Mouse (Mus musculus) liver, embryonic 12.5 days (tissue): Measurements from ENCODE around the gene Dsp. TPM values are rescaled to one million over a fixed set of nuclear protein-coding genes. Genes with fewer than 3 reads are reported as not detected.
A peak's percentile ranks its signal among the peaks of the same experiment; 100 is the strongest.

ENCODE experiments used
- ATAC-seq: fragments of 200-750 bp; cut with Nextera tagmentation; 2 replicates; pipeline ENCODE4 v1.8.0; 2017; ENCODE audit warnings: moderate number of reproducible peaks, mild to moderate bottlenecking, moderate library complexity
- H3K27ac ChIP-seq: fragments of 300-500 bp; sonication (generic); 2 replicates; pipeline ENCODE4 v1.5.1; 2016; ENCODE audit warnings: mild to moderate bottlenecking
- H3K27me3 ChIP-seq: fragments of 300-500 bp; sonication (generic); replicated peaks from 2 replicates; pipeline ENCODE4 v1.6.1; 2016; ENCODE audit warnings: mild to moderate bottlenecking, moderate library complexity
- H3K36me3 ChIP-seq: fragments of 300-500 bp; sonication (generic); 2 replicates; pipeline ENCODE4 v1.6.1; 2016; ENCODE audit warnings: mild to moderate bottlenecking, moderate library complexity
- H3K4me1 ChIP-seq: fragments of 300-500 bp; sonication (generic); 2 replicates; pipeline ENCODE4 v1.6.1; 2016
- H3K4me2 ChIP-seq: fragments of 300-500 bp; sonication (generic); 2 replicates; pipeline ENCODE4 v1.6.1; 2016; ENCODE audit warnings: mild to moderate bottlenecking, moderate library complexity
- H3K4me3 ChIP-seq: fragments of 300-500 bp; sonication (generic); 2 replicates; pipeline ENCODE4 v1.5.1; 2016; ENCODE audit warnings: mild to moderate bottlenecking, moderate library complexity
- H3K9ac ChIP-seq: fragments of 300-500 bp; sonication (generic); 2 replicates; pipeline ENCODE4 v1.6.1; 2016; ENCODE audit warnings: mild to moderate bottlenecking, moderate library complexity
- H3K9me3 ChIP-seq: fragments of 300-500 bp; sonication (generic); replicated peaks from 2 replicates; pipeline ENCODE4 v1.6.1; 2016; ENCODE audit warnings: mild to moderate bottlenecking, moderate library complexity
- WGBS: fragments of 180-500 bp; shearing (Covaris S2); methylation state at CpG from one replicate; pipeline ENCODE4 v1.1.7; 2016; ENCODE audit not compliant: insufficient replicate concordance; 5-methylcytosine and 5-hydroxymethylcytosine counted together
- polyA plus RNA-seq: library from polyadenylated mRNA; unstranded; fragments of >200 nt; fragmentation: Nextera tagmentation; extraction: Ambion mirVana; gene quantifications from 2 replicates; pipeline ENCODE4 v1.2.1, GENCODE M21; 2016

Gene Dsp
- polyA plus RNA-seq, 1 experiment from 2014 or later = 2.1 TPM

- Histone ChIP-seq H3K36me3 (peaks cover 13% of the 10 kb centered on the region), H3K4me2 (no peak overlapping the region), H3K9ac (no peak overlapping the region), H3K9me3 (peaks cover 9% of the 10 kb centered on the region; the same call in 1 of the 2 replicates), H3K4me1 (peaks cover 17% of the 10 kb centered on the region), H3K27ac (no peak overlapping the region), H3K4me3 (no peak overlapping the region), H3K27me3 (no peaks in the 10 kb centered on the region)
- no peak for ATAC-seq
- 58% methylated on average over 6 of the region's 6 CpGs for whole genome bisulfite sequencing
These were observed 50.3 kb downstream of the Dsp start for GRCm38 (mm10) chr13:38201413-38201812.

GRCm38 (mm10) chr13:38204171-38204570 lies 53.1 kb downstream of the Dsp start:
- Histone ChIP-seq H3K9ac (no peak overlapping the region), H3K27me3 (no peaks in the 10 kb centered on the region), H3K27ac (no peak overlapping the region), H3K4me1 (peaks cover 36% of the 10 kb centered on the region), H3K9me3 (no peaks in the 10 kb centered on the region), H3K4me2 (peak overlapping the region; percentile 80), H3K4me3 (peak overlapping the region; percentile 91), H3K36me3 (peaks cover 14% of the 10 kb centered on the region)
- WGBS = 57% methylated on average over 4 of the region's 4 CpGs
- ATAC-seq = no peak

- Histone ChIP-seq H3K4me3 (peak within 1 kb of the TSS; percentile 91), H3K4me2 (peak within 1 kb of the TSS; percentile 80), H3K9ac (peak within 1 kb of the TSS; percentile 90), H3K27ac (peak within 1 kb of the TSS; percentile 79), H3K27me3 (no peaks in the 10 kb centered on the region), H3K36me3 (peaks cover 21% of the 10 kb centered on the region), H3K4me1 (peaks cover 43% of the 10 kb centered on the region), H3K9me3 (no peaks in the 10 kb centered on the region)
- WGBS = 1% methylated on average over 59 of the region's 59 CpGs
- ATAC-seq = peak; percentile 95
These were observed 53.8 kb downstream of the Dsp start, which contains the start of gene Snrnp48 for GRCm38 (mm10) chr13:38204702-38205482. Snrnp48 (plus strand) TSS chr13:38204938.

GRCm38 (mm10) chr13:38211122-38211521 lies 60.0 kb downstream of the Dsp start:
- Histone ChIP-seq H3K27me3 (no peaks in the 10 kb centered on the region), H3K4me1 (peaks cover 31% of the 10 kb centered on the region), H3K9ac (no peak overlapping the region), H3K9me3 (no peaks in the 10 kb centered on the region), H3K27ac (no peak overlapping the region), H3K4me2 (no peak overlapping the region), H3K4me3 (no peak overlapping the region), H3K36me3 (peaks cover 71% of the 10 kb centered on the region)
- WGBS = 48% methylated on average over 5 of the region's 5 CpGs
- no peak for ATAC-seq

GRCm38 (mm10) chr13:38218686-38219085 lies 67.6 kb downstream of the Dsp start:
- no peak for ATAC-seq
- Histone ChIP-seq H3K9ac (no peak overlapping the region), H3K4me3 (no peak overlapping the region), H3K36me3 (peaks cover 92% of the 10 kb centered on the region), H3K27me3 (no peaks in the 10 kb centered on the region), H3K4me1 (no peaks in the 10 kb centered on the region), H3K4me2 (no peak overlapping the region), H3K27ac (no peak overlapping the region), H3K9me3 (no peaks in the 10 kb centered on the region)
- 91% methylated on average over 3 of the region's 3 CpGs for WGBS

GRCm38 (mm10) chr13:38220331-38220730 lies 69.2 kb downstream of the Dsp start:
- WGBS = 87% methylated on average over 6 of the region's 6 CpGs
- Histone ChIP-seq H3K27me3 (no peaks in the 10 kb centered on the region), H3K4me2 (no peak overlapping the region), H3K4me3 (no peak overlapping the region), H3K27ac (no peak overlapping the region), H3K4me1 (no peaks in the 10 kb centered on the region), H3K9ac (no peak overlapping the region), H3K9me3 (no peaks in the 10 kb centered on the region), H3K36me3 (peaks cover 96% of the 10 kb centered on the region)
- ATAC-seq = no peak

GRCm38 (mm10) chr13:38230177-38230821 lies 79.2 kb downstream of the Dsp start:
- ATAC-seq = no peak
- Histone ChIP-seq H3K36me3 (peaks cover 36% of the 10 kb centered on the region), H3K9me3 (no peaks in the 10 kb centered on the region), H3K27ac (no peak overlapping the region), H3K9ac (no peak overlapping the region), H3K4me1 (no peaks in the 10 kb centered on the region), H3K4me2 (no peak overlapping the region), H3K27me3 (no peaks in the 10 kb centered on the region), H3K4me3 (no peak overlapping the region)
- 63% methylated on average over 9 of the region's 9 CpGs for WGBS

- H3K36me3 ChIP-seq = peaks cover 19% of the 10 kb centered on the region
- no peaks in the 10 kb centered on the region for H3K27me3 ChIP-seq
- ATAC-seq = no peak
- no peak overlapping the region for H3K9ac ChIP-seq
- no peaks in the 10 kb centered on the region for H3K4me1 ChIP-seq
- no peak overlapping the region for H3K4me2 ChIP-seq
- H3K27ac ChIP-seq = no peak overlapping the region
- peaks cover 4% of the 10 kb centered on the region; the same call in 1 of the 2 replicates for H3K9me3 ChIP-seq
- WGBS = 62% methylated on average over 4 of the region's 4 CpGs
- H3K4me3 ChIP-seq = no peak overlapping the region
These were observed 81.3 kb downstream of the Dsp start for GRCm38 (mm10) chr13:38232411-38232810.

GRCm38 (mm10) chr13:38232856-38233625 lies 81.9 kb downstream of the Dsp start:
- H3K27ac ChIP-seq = no peak overlapping the region
- WGBS = 50% methylated on average over 3 of the region's 3 CpGs
- H3K4me2 ChIP-seq = no peak overlapping the region
- H3K4me3 ChIP-seq = no peak overlapping the region
- H3K4me1 ChIP-seq = no peaks in the 10 kb centered on the region
- H3K9me3 ChIP-seq = peaks cover 4% of the 10 kb centered on the region; the same call in 1 of the 2 replicates
- H3K36me3 ChIP-seq = peaks cover 13% of the 10 kb centered on the region
- H3K27me3 ChIP-seq = no peaks in the 10 kb centered on the region
- no peak for ATAC-seq
- no peak overlapping the region for H3K9ac ChIP-seq

- Histone ChIP-seq H3K4me2 (no peak overlapping the region), H3K27ac (no peak overlapping the region), H3K36me3 (no peaks in the 10 kb centered on the region), H3K4me1 (no peaks in the 10 kb centered on the region), H3K4me3 (no peak overlapping the region), H3K9me3 (peaks cover 4% of the 10 kb centered on the region; the same call in 1 of the 2 replicates), H3K9ac (no peak overlapping the region), H3K27me3 (no peaks in the 10 kb centered on the region)
- ATAC-seq = no peak
- 48% methylated on average over 5 of the region's 5 CpGs for WGBS
These were observed 83.6 kb downstream of the Dsp start for GRCm38 (mm10) chr13:38234651-38235050.

GRCm38 (mm10) chr13:38235370-38235769 lies 84.3 kb downstream of the Dsp start:
- no peak overlapping the region for H3K4me2 ChIP-seq
- peaks cover 4% of the 10 kb centered on the region; the same call in 1 of the 2 replicates for H3K9me3 ChIP-seq
- H3K36me3 ChIP-seq = no peaks in the 10 kb centered on the region
- no peaks in the 10 kb centered on the region for H3K4me1 ChIP-seq
- no peak overlapping the region for H3K27ac ChIP-seq
- H3K27me3 ChIP-seq = no peaks in the 10 kb centered on the region
- H3K9ac ChIP-seq = no peak overlapping the region
- no peak for ATAC-seq
- WGBS = 39% methylated on average over 3 of the region's 3 CpGs
- no peak overlapping the region for H3K4me3 ChIP-seq

GRCm38 (mm10) chr13:38248151-38248550 lies 97.1 kb downstream of the Dsp start:
- H3K9me3 ChIP-seq = no peaks in the 10 kb centered on the region
- WGBS = 67% methylated on average over 5 of the region's 5 CpGs
- H3K27me3 ChIP-seq = no peaks in the 10 kb centered on the region
- H3K4me2 ChIP-seq = no peak overlapping the region
- no peaks in the 10 kb centered on the region for H3K36me3 ChIP-seq
- H3K4me1 ChIP-seq = peaks cover 4% of the 10 kb centered on the region; the same call in 1 of the 2 replicates
- no peak for ATAC-seq
- no peak overlapping the region for H3K4me3 ChIP-seq
- no peak overlapping the region for H3K27ac ChIP-seq
- no peak overlapping the region for H3K9ac ChIP-seq
